Mouse (Mus musculus) lung, adult 18-20 months (tissue): ENCODE measurements around the gene Pofut1.
A peak's percentile ranks its signal among the peaks of the same experiment; 100 is the strongest.

ENCODE experiments used
- DNase-seq, 2 experiments: peaks; one replicate each; pipeline ENCODE4 v3.0.0; 2022; ENCODE audit warnings: mixed read lengths in 2 of 2

Gene Pofut1

DNA sequence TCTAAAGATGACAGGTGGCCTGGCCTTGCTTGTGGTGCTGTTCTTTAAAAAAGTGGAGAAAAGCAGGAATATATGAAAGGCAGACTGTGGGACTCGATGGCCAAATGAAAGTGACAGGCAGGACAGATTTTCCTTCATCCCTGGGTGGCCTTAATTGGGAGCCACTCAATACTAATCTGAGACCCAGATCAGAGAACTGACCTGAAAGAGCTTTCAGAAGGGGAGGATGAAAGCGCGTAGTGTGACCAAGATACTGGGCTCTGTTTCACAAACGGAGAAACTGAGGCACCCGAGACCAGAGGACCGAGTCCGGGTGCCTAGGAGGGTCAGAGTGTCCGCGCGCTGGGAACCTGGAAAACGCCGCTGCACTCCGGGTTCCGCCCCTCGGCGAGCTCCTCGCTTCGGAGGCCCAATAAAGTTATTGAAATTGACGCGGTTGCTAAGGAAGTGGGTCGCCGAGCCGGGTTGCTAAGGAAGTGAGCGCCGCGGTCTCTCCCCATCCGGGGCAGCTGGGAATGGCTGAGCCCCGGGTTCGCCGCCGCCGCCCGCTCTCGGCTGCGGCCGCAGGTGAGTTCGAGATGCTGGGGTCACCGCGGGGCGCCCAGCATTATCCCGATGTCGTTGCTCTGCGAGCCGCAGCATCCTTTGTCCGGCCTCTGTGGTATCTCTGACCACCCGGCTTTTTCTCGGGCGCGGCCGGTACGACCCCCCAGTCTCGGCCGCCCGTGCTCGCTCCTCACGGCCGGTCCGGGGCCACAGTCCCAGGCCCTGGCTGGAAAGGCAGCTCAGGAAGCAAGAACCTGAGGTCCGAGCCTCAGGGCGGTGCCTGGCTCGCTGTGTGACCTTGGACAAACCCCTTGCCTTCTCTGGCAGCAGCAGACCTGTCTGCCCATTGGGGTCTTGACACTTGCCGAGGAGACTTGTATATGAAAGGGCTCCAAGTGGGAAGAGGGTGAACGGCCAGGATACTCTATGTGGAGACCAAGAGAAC is 49.9 kb downstream of the Pofut1 start, which contains the start of gene Kif3b:
Gene Kif3b (plus strand): TSS at position 476 of the 991 bp plus-strand sequence.
- DNase-seq, result peak; percentile 91

DNA sequence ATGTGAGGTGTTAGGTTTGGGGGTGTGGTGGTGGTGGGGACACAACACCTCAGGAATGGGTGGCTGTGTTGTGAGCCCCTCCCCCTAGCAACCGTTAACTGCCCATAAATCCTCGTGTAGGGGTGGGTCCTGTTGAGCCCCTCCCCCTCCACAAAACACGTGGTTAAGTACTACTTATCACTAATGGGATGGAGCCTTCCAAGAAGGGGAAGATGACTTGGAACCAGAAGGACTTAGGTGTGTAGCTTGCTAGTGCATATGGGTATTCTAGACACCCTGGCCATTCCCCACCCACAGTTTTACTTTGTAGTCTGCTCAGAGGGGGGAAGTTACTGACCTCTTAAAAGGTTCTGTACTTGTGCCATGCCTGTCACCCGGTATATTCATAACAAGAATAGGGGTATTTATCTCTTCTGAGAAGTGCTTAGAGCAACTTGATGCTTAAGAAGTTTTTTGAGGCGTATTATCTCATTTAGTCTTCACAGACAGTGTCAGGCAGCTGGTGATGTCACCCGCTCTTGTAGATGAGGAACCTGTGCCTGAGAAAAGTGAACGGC is 51.0 kb downstream of the Pofut1 start:
- DNase-seq, result peak; percentile 30 to 51

DNA sequence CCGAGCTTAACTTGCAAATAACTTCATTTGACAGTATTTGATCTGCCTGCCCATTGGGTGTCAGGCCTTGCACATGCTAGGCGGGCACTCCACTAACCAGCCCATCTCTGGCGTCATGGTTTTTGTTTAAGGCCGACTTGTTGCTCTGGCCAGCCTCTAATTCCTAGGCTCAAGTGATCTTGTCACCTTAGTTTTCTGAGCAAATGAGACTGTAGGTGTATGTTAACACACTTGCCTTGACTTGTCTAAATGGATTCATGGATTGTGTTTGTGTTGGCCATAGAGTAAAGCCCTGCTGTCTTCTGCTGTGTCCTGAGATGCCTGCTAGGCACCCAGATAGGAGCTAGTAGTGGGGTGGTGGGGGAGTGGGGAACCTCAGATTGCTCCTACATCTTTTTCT is 53.9 kb downstream of the Pofut1 start:
- no peak for DNase-seq

DNA sequence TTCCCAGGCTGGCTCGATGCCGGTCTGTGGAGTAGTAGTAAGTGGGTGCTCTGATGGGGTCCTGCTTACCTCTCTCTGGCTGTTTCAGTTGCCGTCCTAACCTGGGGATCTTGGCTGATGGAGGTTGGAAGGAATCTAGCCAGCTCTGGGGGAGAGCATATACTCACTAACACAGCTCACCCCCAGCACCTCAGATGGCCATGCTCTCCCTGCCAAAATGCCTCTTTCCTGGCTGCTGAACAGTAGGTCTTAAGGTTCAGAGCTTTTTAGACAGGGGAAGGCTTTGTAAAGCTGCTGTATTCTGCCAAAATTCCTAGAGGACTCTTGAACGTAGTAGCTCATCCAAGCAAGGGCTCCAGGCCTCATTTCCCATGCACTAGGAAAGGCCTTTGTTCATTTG is 56.4 kb downstream of the Pofut1 start:
- no peak for DNase-seq

DNA sequence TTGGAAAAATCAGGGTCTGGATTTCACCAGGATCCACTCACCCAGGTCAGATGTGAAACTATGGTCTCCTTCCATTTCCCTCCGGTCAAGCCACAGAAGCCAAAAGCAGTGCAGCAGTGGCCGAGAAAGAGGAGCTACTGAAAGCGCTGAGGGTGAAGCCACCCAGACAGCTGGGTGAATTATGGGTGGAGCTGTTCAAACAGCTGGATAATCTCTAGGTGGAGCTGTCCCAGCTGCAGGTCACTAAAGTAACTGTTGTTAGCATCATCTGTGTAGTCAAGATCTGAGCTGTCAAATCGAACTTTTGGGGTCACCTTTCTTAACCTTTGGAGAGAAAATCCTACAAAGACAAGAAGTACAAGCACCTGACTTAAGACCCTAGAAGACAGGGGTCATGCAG is 57.1 kb downstream of the Pofut1 start:
- DNase-seq, result peak in 1 of 2 experiments; percentile 28

DNA sequence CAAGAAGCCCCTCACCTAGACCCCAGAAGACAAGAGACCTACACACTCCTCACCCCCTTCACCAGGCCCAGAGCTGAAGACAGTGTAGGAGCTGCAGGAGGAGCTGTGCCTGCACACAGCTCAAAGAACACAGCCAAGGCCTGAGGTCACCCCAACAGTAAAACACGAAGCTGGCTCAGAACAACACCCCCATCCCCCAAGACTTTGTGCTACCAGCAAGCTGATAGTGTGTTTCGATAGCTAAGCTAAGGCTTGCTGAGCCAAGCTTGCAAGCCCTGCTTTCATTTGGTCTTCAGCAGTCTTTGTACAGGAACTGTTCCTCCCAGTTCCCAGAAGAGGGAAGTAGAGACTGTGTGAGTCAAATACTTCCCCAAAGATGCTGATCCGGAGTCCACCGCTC is 57.5 kb downstream of the Pofut1 start:
- peak; percentile 10 to 25 for DNase-seq

DNA sequence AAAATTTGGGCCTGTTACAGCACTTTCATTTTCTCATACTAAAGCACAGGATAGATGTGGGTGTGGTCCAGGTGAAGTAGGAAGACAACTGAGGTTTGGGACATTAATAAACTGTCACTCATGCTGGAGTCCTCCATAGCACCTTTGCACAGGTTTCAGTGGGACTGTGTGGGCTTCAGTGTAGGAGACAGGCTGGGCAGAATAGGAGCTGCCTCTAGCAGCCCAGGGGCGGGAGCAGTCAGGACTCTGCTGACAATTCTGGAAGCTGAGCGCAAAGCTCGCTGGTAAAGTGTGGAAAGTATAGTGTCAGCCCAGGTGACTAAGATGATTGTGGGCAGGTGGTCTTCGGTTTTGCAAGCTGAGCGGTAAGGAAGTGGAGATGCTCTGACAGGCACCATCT is 59.8 kb downstream of the Pofut1 start:
- DNase-seq, result no peak

DNA sequence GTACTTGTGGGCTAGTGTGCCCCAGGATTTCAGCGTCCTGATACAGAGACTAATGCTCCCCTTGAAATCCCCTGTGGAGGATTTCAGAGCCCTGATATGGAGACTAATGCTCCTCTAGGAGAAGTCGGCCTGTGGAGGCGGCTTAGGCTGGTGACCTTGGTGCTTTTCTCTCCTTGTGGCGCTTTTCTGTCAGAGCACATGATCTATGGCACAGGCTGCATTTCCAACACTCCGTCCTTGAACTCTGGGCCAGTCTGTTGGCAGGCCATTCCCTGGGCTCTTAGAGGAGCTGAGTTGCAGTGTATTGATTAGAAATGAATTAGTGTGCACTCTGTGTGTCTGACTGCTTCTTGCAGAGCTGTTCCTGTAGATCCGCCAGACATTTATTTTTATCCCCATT is 63.9 kb downstream of the Pofut1 start:
- DNase-seq, result no peak

DNA sequence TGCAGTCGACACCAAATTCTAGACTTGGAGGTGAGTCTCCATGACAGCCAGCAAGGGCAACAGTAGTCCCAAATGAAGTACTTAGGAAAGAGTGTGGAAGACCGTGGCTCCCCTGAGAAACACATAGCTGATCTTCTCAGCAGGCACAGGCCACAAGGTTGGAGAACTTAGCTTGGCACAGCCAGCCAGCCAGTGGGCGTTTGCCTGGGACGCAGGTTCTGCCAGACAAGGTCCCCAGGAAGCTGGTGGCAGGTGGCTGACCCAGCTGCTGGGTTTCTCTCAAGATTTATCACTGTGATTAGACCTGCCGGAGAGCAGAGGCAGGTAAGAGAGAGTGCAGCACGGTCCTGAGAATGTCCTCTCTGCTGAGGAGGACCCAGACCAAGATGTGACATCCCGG is 67.3 kb downstream of the Pofut1 start:
- no peak for DNase-seq

DNA sequence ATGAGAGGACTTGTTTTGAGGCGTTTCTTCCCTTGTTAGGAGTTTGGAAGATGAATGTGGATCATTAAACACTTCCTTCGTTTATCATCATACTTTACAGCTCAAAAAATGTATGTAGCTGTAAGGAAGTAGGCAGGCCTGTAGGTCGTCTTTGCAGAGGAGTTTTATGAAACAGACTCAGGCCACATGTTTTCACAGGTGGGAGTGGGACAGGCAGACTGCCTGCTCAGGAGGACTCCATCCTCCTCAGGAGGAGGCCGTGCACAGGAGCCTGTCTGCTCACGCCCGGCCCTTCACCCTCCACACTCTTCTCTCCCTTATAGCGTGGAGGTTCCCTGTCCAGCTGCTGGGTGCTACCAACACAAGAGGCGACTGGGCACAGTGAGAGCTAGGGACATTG is 67.8 kb downstream of the Pofut1 start:
- no peak for DNase-seq

DNA sequence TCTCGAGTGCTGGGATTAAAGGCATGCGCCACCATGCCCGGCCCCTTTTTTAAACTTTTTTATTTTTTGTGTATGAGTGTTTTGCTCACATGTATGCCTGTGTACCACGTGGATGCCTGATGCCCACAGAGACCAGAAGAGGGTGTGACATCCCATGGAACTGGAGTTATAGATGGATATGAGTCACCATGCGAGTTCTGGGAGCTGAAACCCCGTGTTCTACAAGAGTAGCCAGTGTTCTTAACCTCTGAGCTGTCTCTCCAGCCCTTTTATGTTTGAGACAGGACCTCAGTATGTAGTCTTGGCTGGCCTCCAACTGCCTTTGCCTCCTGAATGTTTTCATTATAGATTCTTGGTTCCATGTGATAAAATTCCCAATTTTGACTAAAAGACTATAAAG is 68.9 kb downstream of the Pofut1 start:
- no peak for DNase-seq

DNA sequence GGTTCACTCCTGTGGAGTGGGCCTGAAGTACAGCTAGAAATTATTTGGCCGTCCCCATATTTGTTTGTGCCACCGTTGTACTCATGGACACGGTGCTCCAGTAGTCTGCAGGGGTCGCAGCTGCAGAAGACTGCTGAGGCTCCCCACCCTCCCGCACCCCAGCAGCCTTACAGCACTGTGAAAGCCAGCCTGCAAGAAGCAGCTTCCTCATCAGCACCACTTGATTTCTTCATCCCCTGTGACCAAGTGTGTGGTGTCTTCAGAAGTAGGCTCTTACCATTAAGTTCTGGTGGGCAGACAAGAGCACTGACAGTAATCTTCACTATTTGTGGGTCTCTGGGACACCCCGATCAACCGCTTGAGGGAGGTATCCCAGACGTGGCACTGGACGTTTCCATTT is 71.6 kb downstream of the Pofut1 start:
- no peak for DNase-seq

DNA sequence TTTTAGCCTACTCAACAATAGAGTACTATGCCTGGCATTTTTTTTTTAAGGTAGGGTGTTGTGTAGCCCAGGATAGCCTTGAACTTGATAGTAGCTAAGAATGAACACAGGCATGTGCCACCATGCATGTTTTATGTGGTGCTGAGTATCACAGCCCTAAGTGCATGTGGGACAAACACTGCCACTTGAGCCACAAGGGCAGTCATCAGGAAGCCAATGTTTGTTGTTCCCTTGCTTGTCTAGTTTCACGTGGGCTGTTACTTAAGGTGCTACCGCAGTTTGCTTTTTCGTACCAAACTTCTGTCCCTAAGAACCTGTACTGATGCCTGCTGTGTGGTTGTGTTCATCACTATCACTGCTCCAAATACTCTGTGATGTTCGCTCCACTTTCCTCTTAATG is 77.1 kb downstream of the Pofut1 start:
- DNase-seq, result peak; percentile 42 to 56

DNA sequence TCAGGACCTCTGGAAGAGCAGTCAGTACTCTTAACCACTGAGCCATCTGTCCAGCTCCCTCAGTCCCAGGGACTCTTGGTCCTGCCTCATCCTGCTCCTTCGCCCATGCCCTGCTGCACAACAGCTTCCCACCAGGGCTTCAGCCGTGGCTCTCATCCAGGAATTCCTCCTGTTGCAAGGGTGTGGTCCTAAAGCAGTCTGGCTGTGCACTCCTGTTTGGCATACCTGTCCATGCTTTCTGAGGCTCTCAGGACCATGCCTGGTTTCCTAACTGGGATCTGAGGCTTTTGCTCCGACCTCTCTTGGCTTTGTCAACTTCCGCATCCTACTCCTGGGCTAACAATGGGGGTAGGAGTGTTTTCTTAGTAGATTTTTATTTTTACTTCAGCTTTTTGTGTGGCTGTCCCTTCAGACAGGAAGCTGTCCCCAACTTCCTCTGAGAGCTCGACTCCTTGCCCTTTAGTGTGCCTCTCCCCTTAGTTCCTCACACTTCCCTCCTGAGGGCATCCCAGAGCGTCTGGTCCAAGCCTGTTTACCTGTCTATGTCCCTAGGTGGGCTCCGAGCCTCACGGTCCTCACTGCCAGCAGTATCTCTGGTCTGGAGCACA is 77.8 kb downstream of the Pofut1 start:
- DNase-seq, result peak; percentile 64 to 71
